Comparison of ENCODE assay signal across 14 mouse cellular contexts in genomic region chr10:19008607-19008940, GRCm38 (mm10). TPM values are rescaled to one million over a fixed set of nuclear protein-coding genes. Genes with fewer than 3 reads are reported as not detected.
A peak's percentile ranks its signal among the peaks of the same experiment; 100 is the strongest.
DNase-seq lines count a peak whose midpoint lies in the region; ATAC-seq and TF ChIP-seq lines count a peak whose summit lies in the region.
"Had no signal": no experiment of that assay in that cellular context is flagged by ENCODE, and none has a peak within 500 bp of the region (broad histone marks: within the 10 kb centered on the region; RNA-seq: fewer than 3 reads in every experiment).

No protein-coding gene starts in this region.

- H3K4me1 ChIP-seq in liver, embryonic 15.5 days (replicated peaks), result peaks cover 15% of the 10 kb centered on the region; the same call in 1 of the 2 replicates
- peaks cover 39% of the 10 kb centered on the region for H3K4me1 ChIP-seq in bone marrow macrophage, adult 2 months (ENCODE audit: control insufficient read depth, insufficient read depth, low read length)
- H3K4me1 ChIP-seq: forebrain, embryonic 12.5 days; midbrain, embryonic 15.5 days had no signal

- no peak overlapping the region for H3K4me3 ChIP-seq in liver, embryonic 15.5 days (replicated peaks)
- peak overlapping the region; percentile 9; the same call in 1 of the 2 replicates for H3K4me3 ChIP-seq in bone marrow macrophage, adult 2 months (ENCODE audit: insufficient read depth, low read length)
- H3K4me3 ChIP-seq in macrophage (ENCODE audit: inconsistent target), result no peak overlapping the region
- H3K4me3 ChIP-seq: forebrain, embryonic 12.5 days; hindbrain, embryonic 15.5 days; midbrain, embryonic 15.5 days had no signal

- no peak overlapping the region for H3K9ac ChIP-seq in liver, embryonic 15.5 days
- H3K9ac ChIP-seq: forebrain, embryonic 12.5 days; hindbrain, embryonic 15.5 days; midbrain, embryonic 15.5 days had no signal

- H3K79me2 ChIP-seq in macrophage (ENCODE audit: inconsistent target), result peaks cover 93% of the 10 kb centered on the region

- DNase-seq in liver, result no peak
- DNase-seq in CD4-positive helper T cell, adult 2 months (ENCODE audit: low read depth, low spot score), result peak; percentile 64
- no peak for DNase-seq in cerebellum, postnatal 14 days
- DNase-seq in cerebellum, postnatal 25 days, result no peak
- DNase-seq: cerebellum, adult 2 months; embryo, embryonic 11 days; heart, postnatal 14 days; thymus, adult 18-20 months had no signal

- no peak for ATAC-seq in liver, embryonic 15.5 days (ENCODE audit: insufficient read depth)
- ATAC-seq: midbrain, embryonic 15.5 days had no signal

- H3K27me3 ChIP-seq in liver, embryonic 15.5 days, result no peaks in the 10 kb centered on the region
- H3K27me3 ChIP-seq: forebrain, embryonic 12.5 days; hindbrain, embryonic 15.5 days; midbrain, embryonic 15.5 days had no signal

- H3K4me2 ChIP-seq in liver, embryonic 15.5 days, result no peak overlapping the region
- H3K4me2 ChIP-seq: forebrain, embryonic 12.5 days; hindbrain, embryonic 15.5 days; midbrain, embryonic 15.5 days had no signal

- H3K36me3 ChIP-seq in liver, embryonic 15.5 days (replicated peaks), result peaks cover 27% of the 10 kb centered on the region
- H3K36me3 ChIP-seq in macrophage (ENCODE audit: inconsistent target), result peaks cover 42% of the 10 kb centered on the region
- H3K36me3 ChIP-seq: forebrain, embryonic 12.5 days had no signal

- no peaks in the 10 kb centered on the region for H3K9me3 ChIP-seq in liver, embryonic 15.5 days (replicated peaks)
- H3K9me3 ChIP-seq: forebrain, embryonic 12.5 days; hindbrain, embryonic 15.5 days; midbrain, embryonic 15.5 days had no signal

- no peak for TF ChIP-seq CTCF in bone marrow macrophage, adult 2 months (IDR thresholded peaks at IDR 0.05; ENCODE audit: low read depth, low read length)

- TF ChIP-seq POLR2A in bone marrow macrophage, adult 2 months (IDR thresholded peaks at IDR 0.05; ENCODE audit: borderline replicate concordance, low read depth, low read length), result no peak

- H3K27ac ChIP-seq in liver, embryonic 15.5 days (replicated peaks), result 0 out of 2 replicates have a peak overlapping the region, but pooled peaks have one; percentile 51
- H3K27ac ChIP-seq in bone marrow macrophage, adult 2 months (ENCODE audit: insufficient read depth, low read depth, low read length), result peak overlapping the region; percentile 78
- H3K27ac ChIP-seq in macrophage, result peak overlapping the region; percentile 59
- H3K27ac ChIP-seq: forebrain, embryonic 12.5 days; hindbrain, embryonic 15.5 days; midbrain, embryonic 15.5 days had no signal

- WGBS in liver, embryonic 15.5 days (ENCODE audit: insufficient replicate concordance), result 66% methylated on average over 4 of the region's 4 CpGs
- WGBS in macrophage (ENCODE audit: missing documents), result 47% methylated on average over 4 of the region's 4 CpGs

RNA-seq across cellular contexts. Expression of gene Tnfaip3, which starts 6.9 kb away (rescaled TPM):
- 1.3 and 1.5 TPM in 2 replicates for polyA plus RNA-seq in liver, embryonic 15.5 days (2015; fragmentation: Nextera tagmentation; extraction: Ambion mirVana)
- polyA plus RNA-seq in bone marrow macrophage, adult 2 months (2012; ENCODE audit: insufficient read depth, insufficient read length, missing spikeins), result 17.3 and 19.3 TPM in 2 replicates
- 1,000 to 10,000 TPM in 15 of 26 experiments, 100 to 1,000 TPM in 9, 10 to 100 TPM in 2; 39.9 to 4,056 (median 1,550) TPM for total RNA-seq in macrophage (2018; cell fraction: chromatin; rRNA removed)
- total RNA-seq in macrophage (2018; cell fraction: cytosol; rRNA removed), result 1,000 to 10,000 TPM in 4 of 26 experiments, 100 to 1,000 TPM in 14, 10 to 100 TPM in 8; 19.7 to 1,707 (median 322) TPM
- 1,000 to 10,000 TPM in 17 of 26 experiments, 100 to 1,000 TPM in 8, 10 to 100 TPM in 1; 40.8 to 3,646 (median 1,608) TPM for total RNA-seq in macrophage (2018; cell fraction: nucleus; rRNA removed)
- polyA plus RNA-seq in macrophage (2018), result 19.8 to 40.5 TPM (median 21.4 TPM) in 3 replicates
